Mouse (Mus musculus) 3T3-L1 (cell line): ENCODE data around the gene Wnt2b.

Experiments
- DNase-seq: peaks from one replicate; pipeline ENCODE4 v3.0.0-alpha.2; 2015; ENCODE audit warnings: low read depth, low spot score

The Wnt2b gene

DNA sequence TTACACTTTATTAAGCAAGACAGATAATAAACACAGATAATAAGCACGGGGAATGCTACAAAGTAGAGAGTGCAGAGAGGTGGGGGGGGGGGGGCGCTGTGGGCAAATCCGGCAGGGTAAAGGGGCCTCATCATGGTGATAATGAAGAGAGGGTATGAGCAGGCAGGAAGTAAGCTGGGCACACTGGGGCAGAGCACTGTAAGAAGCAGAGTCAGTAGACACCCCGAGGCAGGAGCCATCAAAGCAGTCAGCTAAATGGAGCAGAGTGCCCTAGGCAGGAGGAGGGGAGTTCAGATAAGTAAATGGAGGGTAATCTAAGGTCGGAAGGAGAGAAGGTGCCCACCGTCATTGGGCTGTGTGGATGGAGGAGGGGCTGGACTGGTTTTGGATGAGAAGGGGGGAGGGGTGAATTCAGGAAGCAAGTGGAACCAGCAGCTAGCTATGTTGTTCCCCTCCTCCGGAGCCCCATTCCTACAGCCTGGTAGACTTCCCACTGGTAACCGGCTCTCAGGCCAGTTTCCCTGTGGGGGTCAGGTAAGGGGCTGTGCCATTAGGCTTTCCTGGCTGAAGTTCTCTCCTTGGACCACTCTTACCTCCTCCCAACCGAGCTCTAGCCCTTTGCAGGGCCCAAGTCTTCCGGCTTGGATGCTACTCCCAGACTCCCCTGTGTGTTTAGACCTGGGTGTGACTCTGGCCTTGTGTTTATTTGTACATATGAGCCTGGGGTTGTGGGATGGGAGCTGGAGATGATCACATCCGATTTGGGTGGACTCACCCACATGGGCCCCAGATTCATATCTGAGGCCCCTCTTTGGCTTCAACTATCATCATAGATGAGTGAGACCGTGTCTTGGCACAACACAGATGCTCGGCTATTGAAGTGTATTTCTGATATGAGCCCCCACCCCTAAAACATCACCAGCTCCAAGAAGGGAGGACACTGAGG is 1.9 kb upstream of the Wnt2b start:
- no peak for DNase-seq

DNA sequence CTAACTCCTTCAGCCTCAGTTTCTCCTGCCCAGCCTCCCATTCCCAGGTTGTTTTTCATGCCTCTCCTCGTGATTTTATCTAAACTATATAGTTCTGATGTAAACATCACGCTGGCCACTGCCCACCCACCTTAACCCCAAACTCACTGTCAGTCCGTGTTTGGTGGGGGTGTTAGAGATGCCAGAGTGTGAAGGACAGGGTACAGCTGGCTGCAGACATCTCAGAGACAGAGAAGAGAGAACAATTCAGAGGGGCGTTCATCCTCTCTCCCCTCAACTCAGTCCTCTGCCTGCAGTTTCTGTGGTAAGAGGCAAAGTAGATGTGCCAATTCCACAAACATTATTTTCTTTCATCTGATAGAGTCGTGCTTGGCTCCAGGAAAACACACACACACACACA is 1.1 kb upstream of the Wnt2b start:
- no peak for DNase-seq

DNA sequence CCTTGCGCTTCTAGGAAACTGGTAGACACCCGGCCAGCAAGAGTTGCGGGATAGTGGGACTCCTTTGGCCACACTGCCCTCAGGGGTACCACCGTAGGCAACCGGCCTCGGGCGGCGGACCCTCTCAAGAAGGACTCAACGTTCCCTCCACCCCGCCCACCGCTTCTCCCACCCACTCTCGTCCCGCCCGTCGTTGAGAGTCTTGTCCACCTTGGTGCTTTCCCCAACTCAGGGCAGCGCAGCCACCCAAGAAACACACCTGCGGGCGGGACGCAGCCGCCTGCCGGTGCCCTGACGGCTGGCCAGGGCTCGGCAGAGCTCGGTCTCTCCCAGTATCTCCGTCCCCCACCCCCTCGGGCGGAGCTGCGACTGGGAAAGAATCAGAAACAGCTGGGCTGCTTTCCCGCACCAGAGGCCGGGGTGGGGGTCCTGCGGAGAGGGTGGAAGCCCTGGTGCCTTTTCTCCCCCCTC is 455 bp upstream of the Wnt2b start:
- no peak for DNase-seq

DNA sequence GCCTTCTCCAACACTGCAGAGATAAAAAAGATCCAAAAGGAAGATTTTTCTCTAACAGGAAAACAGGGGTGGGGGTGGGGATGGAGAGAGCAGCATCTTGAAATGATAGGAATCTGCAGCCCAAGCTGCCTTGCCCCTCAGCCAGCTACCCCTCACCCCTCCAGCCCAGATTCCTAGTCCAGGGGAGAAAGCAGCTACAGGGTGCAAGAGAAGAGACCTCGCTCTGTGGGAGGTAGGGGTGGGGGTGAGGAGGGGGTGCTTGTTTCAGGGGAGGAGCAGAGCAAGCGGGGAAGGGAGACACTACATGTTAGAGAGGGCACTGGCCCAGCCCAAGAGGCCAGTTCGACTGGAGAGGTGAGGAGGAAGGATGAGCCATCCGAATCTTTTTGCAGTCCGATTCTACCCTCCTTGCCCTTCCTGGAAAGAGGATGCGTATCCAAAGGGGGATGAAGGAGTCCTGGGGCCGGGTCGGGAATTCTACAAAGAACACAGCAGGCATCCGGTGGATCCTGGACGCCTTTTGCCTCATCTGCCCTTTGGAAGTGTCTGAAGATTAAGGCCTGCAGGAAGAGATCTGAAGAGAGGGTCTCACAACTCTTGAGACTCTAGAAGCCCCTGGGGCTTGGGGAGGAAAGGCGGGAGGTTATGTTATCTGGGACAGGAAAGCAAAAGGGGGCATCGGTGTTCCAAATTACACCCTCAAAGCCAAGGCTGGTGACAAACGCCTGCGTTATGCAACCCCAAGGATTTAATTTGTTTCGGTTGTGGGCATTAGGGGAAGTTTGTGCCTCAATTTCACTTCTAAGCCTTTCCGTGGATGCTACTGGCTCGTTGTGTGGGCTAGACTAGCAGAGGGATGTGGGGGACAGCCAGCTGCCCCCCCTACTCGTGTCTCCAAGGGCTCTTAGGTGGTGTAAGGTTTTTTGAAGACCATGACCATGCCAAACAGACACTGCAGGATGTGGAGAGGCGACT is 1.4 kb downstream of the Wnt2b start:
- no peak for DNase-seq

DNA sequence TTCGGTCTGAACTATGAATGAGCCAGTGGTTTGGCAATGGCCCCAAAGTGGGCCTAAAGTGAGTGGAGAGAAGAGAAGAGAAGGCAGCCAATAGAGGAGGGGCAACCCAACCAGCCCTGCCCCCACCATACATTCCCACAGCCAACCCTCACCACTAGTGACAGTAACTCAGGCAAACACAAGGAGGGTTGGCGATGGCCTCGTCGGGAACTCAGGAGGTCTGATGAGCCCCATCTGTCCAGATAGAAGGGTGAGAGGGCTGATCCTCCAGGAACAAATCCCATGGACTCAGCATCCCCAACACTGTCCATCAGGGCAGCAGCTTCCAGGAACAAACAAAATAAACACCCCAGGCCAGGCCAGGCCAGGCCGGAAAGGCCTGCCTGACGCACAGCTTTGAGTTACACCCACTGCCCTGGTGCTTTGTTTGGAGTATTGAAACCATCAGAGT is 5.6 kb downstream of the Wnt2b start:
- no peak for DNase-seq

DNA sequence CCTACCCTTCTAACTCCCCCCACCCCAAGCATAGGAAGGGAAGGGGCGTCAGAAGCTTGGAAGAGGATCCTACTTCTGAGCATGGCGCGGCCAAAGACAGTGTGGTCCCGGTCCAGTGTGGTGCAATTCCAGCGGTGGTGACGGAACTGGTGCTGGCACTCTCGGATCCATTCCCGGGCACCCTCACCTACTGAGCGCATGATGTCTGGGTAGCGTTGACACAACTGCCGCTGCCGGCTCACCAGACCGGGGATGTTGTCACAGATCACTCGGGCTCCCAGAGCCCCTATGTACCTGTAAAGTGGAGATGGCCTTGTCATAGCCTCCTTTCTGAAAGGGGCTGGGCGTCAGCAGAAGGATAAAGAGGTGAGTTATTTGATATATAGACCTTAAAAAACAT is 7.2 kb downstream of the Wnt2b start:
- DNase-seq = no peak

DNA sequence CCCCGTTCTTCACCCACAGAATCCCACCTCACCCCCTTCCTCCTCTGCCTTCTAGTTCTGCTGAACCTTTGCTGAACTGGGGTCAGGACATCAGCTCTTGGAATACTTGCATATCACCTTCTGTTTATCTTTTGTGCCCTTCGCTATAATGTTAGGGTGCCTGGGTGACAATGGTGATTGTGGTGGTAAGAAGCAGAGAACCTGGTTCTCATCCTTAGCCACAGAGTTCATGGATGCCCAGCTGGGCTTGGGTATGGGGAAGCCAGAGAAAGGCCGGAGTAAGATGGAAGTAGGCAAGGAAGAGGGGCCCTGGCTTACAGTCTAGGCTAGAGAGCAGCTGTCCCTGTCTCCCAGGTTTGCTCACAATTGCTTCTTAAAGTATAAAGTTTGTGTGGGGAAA is 7.6 kb downstream of the Wnt2b start:
- DNase-seq = no peak

DNA sequence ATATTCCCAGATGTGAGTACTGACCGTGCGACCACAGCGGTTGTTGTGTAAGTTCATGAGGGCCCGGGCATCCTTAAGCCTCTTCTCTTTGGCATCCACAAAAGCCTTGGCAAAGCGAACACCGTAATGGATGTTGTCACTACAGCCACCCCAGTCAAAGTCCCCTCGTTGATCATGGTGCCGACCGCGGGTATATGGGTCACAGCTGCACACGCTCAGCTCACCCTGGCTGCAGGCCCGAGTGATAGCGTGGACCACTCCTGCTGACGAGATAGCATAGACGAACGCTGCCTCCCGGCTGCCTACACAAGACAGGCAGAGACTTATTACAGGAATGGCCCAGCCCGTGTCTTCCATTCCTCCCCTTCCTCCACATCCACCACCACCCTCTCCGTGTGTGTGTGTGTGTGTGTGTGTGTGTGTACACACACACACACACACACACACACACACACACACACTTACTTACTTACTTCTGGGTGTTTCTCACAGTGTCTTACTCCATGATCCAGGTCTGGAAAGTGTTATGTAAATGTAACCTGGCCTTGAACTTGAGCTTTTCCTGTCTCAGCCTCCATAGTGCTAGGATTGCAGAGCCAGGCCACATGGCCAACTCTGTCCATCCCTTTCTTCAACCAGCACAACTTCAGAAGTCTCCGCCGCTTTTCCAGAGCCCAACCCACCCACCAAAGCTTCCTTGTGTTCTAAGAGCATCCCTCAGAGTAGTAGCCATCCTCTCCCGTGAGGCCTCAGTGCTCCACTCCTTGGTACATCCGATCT is 8.6 kb downstream of the Wnt2b start:
- DNase-seq = no peak

DNA sequence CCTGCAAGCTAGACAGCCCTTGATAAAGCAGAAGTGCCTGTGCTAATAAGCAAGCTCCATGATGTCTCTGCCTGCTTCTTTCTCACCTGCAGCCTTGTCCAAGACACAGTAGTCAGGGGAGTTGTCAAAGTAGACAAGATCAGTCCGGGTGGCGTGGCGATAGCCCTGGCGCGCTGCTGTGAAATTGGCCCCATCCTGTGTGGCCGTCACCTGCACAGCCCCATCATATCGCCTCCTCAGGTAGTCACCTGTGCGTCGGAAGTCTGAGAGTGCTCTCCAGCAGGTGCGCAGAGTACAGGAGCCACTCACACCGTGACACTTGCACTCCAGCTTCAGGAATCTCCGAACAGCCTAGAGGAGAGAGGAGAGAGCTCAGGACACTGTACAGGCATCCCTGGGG is 10.8 kb downstream of the Wnt2b start:
- DNase-seq = no peak

DNA sequence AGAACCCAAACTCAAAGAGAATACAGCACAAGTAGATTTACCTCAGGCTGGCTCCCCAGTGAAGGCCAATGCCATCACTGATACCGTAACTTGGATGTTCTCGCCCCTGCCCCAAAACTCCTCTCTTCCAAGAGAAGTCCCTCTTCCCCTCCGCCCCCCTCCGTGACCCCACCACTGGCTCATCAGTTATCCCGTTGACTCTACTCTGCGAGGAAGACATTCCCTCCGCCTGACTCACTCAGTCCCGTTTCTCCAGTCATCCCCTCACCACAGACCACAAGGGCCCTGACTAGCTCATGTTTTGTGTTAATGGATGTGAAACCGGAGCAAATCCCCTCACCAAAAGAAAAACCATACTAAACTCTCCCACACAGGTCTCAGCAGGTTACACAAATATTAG is 16.8 kb downstream of the Wnt2b start:
- peak; percentile 93 for DNase-seq

DNA sequence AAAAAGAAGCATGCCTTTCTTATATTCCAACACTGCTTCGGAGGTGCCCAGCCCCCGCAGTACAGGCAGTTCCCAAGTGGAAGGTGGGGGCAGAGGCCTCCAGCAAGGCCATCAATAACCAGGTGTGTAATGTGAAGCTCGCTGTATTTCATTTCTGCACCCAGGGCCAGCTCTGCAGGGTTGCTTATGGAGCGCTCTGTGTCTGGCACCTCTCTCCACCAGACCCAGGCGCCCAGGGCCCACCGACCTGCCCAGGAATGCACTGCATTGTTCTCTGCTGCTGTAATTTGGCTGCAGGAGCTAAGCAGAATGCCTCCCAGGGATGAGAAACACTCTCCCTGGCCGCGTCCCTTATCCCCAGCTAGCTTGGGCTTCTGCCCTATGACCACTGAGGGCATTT is 18.4 kb downstream of the Wnt2b start:
- peak; percentile 34 for DNase-seq

DNA sequence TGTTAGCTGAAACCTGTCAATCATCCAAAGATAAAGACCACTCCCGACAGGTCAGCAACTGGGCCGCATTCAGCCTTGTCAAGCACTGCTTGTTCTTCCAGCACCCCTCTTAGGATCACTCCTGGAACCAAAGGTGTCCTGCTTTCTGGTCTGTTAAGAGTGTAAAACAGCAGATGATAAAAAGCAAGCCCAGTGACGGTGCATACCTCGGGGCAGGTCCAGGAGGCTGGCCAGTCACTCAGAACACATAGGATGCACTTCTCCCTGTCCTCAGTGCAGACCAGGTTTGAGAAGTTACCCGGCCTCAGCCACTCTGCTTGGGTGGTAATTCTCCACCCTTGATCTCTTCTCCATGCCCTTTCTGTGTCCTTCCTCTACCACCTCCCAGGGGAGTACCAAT is 19.0 kb downstream of the Wnt2b start:
- DNase-seq = no peak

DNA sequence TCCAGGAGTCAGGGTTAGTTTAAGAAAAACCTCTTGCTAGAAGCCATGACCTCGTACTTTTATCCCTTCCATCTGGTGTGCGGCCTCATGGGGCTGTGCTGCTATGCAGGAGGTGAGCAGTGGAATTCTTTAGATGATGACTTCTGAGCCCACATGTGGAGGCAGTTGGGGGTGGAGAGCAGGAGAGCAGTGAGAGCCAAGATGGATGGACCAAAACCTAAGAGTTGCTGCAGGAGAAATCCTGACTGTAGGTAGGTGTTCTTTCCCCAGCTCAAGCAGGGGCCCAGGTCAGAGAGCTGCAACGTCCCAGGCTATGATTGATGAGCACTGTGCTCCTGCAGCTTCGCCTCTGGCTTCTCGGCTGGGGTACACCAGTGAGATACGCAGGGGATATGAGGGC is 21.0 kb downstream of the Wnt2b start:
- DNase-seq = peak; percentile 57

DNA sequence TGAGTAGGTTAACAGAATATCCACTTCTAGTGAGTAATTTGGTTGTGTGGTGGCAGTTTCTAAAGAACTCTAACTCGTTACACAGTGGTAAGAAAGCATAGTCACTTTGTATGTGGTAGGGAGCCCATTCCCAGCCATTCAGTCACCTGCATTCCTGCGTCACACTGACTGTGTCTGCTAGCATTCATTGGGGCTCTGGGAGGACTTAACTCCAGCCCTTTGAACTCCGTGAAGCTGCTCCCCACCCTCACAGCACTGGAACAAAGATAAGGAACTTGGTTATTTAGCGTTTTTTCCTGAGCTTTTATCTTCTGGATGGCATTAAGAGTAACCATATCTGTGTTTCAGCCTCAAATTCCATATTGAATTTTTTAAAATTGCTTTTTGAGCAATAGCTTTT is 23.4 kb downstream of the Wnt2b start:
- no peak for DNase-seq

DNA sequence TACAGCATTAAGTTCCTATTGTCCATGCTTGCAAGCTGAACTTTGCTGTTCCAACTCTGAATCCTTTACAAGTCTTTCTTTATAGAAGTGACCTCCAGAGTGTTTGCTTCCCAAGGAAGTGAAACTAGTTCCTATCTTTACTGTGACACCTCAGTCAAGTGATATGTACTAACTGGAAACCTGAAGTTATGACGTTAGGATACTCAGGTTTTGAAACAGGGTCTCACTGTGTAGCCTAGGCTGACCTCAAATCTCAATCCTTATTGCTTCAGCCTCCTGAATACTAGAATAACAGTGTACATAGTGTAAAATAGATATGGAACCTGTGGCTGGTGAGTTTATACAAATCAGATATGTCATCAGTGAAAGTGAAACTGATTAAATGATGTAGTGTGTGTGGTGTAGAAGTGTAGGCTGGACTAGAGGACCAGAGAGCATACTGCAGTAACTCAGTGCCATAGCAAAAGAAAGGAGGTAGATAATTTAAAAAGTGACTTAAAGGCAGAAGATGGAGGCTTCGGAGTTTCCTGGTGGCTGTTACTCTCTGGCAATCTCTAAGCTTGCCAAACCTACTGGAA is 23.9 kb downstream of the Wnt2b start:
- no peak for DNase-seq

DNA sequence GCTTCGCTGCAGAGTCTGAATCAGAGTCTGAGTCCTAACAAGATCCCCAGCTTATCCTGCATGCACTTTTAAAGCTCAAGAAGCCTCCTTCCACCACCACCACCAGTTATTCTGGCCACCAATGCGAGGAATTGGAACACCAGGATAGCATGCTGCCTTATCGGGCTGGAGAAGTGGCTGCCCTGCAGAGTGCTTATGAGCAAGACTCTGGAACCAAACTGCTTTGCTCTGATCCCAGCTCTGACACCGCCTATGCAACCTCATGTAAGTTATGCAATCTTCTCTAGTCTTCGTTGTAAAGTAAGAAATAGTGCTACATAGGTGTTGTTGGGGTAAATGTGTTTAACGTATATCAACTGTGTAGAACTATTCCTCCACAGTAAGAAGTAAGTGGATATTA is 32.3 kb downstream of the Wnt2b start:
- DNase-seq = no peak

DNA sequence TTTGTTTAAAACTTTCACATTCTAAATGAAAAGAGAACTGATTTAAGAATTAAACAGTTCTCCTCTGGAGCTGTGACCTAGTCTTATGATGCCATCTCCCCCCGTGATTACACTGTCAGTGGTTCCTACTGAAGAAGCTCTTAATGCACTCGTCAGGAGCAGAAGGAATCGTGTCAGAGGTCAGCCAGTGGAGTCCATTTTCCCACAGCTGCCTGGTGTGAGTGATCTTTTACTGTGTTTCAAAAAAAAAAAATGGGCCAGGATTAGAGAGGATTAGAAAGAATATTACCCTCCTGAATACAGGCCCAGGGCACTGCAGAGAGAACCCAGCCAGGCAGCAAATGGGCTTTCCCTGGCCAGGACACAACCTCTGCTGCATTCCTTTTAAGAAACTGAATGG is 46.7 kb downstream of the Wnt2b start:
- no peak for DNase-seq

DNA sequence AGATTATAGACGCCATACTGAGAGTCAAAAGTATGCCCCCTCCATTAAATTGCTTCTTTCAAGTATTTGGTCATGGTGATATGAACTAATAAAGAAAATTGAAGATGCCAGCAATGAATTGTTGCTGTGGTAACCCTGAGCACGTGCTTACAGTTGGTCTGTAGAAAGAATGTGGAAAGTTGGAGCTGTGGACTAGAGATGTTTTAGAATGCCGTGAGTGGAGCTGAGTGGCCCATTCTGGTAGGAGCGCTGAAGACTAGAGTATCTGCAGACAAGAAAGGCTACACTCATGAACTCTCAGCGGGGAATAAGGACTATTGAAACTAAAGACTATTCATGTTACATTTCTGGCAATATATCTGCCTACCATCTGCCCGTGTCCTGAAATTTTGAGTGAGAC is 52.5 kb downstream of the Wnt2b start:
- no peak for DNase-seq

DNA sequence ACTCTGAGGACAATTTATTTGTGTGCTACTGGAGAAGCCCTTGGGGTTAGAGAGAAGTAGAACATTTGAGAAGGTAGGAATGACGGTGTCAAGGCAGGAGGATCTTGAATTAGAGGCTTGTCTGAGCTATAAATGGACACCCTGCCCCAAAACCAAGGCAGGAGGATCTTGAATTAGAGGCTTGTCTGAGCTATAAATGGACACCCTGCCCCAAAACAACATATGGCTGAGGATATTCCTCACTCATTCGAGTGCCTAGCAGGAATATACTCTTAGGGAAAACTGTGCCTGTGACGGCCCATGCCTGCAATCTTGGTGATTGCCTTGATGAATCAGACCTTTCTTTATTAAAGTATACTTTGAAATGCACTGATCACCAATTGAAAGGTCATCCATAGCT is 55.7 kb downstream of the Wnt2b start:
- DNase-seq = no peak

DNA sequence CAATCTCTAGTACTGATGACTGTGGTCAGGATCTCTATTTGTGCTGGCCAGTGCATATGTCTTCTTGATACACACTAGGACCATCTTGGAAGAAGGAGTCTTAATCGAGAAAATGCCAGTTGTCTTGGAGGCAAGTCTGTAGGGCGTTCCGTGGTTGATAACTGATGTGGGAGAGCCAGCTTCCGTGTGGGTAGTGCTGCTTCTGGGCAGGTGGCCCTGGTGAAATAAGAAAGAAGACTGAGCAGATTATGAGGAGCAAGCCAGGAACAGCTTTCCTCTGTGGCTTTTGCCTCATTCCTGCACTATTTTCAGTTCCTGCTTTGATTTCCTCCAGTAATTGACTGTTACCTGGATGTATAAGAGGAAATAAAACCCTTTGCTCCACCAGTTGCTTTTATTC is 56.3 kb downstream of the Wnt2b start:
- no peak for DNase-seq

DNA sequence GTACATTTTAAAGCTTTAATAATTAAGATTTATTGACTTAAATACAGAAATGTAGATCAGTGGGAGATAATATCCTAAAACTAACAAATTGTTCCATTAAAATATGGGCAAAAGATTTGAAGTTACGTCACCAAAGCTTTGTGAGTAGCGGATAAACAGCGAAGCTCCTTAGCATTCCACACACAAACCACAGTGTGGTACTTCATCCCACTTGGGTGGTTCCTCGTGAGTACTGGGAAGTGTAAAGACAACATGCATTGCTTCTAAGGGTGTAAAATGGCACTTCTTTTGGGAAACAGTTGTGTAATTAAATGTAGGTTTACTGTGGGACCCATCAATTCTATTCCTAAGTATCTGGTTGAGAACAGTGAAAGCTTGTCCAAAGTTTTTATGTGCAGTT is 60.6 kb downstream of the Wnt2b start:
- no peak for DNase-seq
